Mouse (Mus musculus): ENCODE measurements around the gene Hnrnpm. TPM values are rescaled to one million over a fixed set of nuclear protein-coding genes. Genes with fewer than 3 reads are reported as not detected.
A peak's percentile ranks its signal among the peaks of the same experiment; 100 is the strongest.

The Hnrnpm gene
- polyA plus RNA-seq, 1 experiment from 2014 or later = 290 TPM

DNA sequence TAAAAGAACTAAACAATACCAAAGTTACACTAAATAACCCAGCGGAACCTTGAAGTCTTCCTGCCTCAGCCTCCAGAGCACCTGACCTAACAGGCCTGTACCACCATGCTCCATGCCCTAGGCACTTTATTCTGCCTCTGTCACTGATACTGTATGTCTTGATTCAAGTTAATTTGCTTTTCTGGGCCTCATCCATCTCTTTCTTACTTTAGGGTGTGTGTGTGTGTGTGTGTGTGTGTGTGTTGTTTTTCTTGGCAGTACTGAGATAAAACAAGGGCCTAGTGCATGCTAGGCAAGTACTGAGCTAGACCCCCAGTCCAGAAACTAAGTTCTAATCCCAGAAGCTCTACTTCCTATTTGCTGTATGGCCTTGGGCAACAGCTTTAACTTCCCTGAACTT lies 30.6 kb upstream of the Hnrnpm start:
- ATAC-seq = no peak
- H3K27ac ChIP-seq (ENCODE audit: low read length) = no peak overlapping the region
- no peaks in the 10 kb centered on the region for H3K9me3 ChIP-seq (ENCODE audit: control insufficient read depth, low read length)
- no peaks in the 10 kb centered on the region for H3K27me3 ChIP-seq (replicated peaks; ENCODE audit: control insufficient read depth, insufficient read depth, low read length)
- no peak overlapping the region for H3K9ac ChIP-seq (ENCODE audit: low read depth, low read length)
- H3K4me3 ChIP-seq (ENCODE audit: low read length) = no peak overlapping the region
- H3K36me3 ChIP-seq (ENCODE audit: control insufficient read depth, insufficient read depth, low read length) = no peaks in the 10 kb centered on the region
- 0 out of 2 replicates have a peak, but pooled peaks cover 3% of the 10 kb centered on the region for H3K4me1 ChIP-seq (ENCODE audit: control insufficient read depth, insufficient read depth, low read length)
- WGBS = 100% methylated on average over 1 of the region's 1 CpGs
- no peak overlapping the region for H3K4me2 ChIP-seq (ENCODE audit: low read depth, low read length)

DNA sequence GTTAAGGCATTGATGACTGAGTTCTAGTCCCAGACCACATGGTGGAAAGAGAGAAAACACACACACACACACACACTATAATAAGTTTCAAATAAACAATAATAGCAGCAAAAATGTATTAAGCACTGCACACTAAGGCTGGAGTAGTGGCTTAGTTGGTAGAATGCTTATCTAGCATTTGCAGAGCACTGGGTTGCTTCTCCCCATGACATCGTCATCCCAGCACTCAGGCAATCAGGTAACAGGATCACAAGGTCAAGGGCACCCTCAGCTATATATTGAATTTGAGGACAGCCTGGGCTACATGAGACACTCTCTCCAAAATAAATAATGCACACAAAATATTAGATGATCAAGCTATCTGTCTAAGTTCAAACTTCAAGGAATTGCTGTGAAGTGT lies 28.1 kb upstream of the Hnrnpm start:
- H3K27me3 ChIP-seq (replicated peaks; ENCODE audit: control insufficient read depth, insufficient read depth, low read length) = no peaks in the 10 kb centered on the region

DNA sequence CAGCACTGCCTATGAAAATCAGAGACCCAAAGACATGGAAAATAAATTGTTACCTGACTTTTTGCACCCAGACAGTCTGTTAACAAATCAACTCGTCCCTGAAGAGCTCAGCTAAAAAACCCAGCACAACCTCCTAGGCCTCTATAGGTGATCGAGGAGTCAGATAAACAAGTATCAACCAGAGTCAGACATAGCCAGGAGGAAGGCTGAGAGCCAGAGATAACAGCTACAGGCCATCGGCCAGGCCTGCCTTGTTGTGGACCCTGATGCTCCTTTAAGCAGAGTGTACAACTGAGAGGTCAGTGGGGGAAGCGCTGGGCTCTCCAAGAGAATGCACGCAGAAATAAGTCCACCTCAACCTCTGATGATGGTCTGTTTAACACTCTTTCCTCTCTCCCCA lies 26.6 kb upstream of the Hnrnpm start:
- peak; percentile 70 for ATAC-seq
- Histone ChIP-seq H3K4me1 (ENCODE audit: control insufficient read depth, insufficient read depth, low read length) (0 out of 2 replicates have a peak, but pooled peaks cover 3% of the 10 kb centered on the region), H3K4me2 (ENCODE audit: low read depth, low read length) (no peak overlapping the region), H3K27ac (ENCODE audit: low read length) (no peak overlapping the region), H3K9ac (ENCODE audit: low read depth, low read length) (no peak overlapping the region), H3K36me3 (ENCODE audit: control insufficient read depth, insufficient read depth, low read length) (peaks cover 6% of the 10 kb centered on the region), H3K4me3 (ENCODE audit: low read length) (no peak overlapping the region), H3K27me3 (replicated peaks; ENCODE audit: control insufficient read depth, insufficient read depth, low read length) (no peaks in the 10 kb centered on the region), H3K9me3 (ENCODE audit: control insufficient read depth, low read length) (no peaks in the 10 kb centered on the region)
- WGBS = 70% methylated on average over 5 of the region's 5 CpGs

More for the DNA sequence above, 28.1 kb upstream of the Hnrnpm start:
- Histone ChIP-seq H3K27ac (ENCODE audit: low read length) (no peak overlapping the region), H3K36me3 (ENCODE audit: control insufficient read depth, insufficient read depth, low read length) (no peaks in the 10 kb centered on the region), H3K4me1 (ENCODE audit: control insufficient read depth, insufficient read depth, low read length) (0 out of 2 replicates have a peak, but pooled peaks cover 3% of the 10 kb centered on the region), H3K9me3 (ENCODE audit: control insufficient read depth, low read length) (no peaks in the 10 kb centered on the region), H3K9ac (ENCODE audit: low read depth, low read length) (no peak overlapping the region), H3K4me3 (ENCODE audit: low read length) (no peak overlapping the region), H3K4me2 (ENCODE audit: low read depth, low read length) (no peak overlapping the region)
- no peak for ATAC-seq
- 91% methylated on average over 1 of the region's 1 CpGs for WGBS

DNA sequence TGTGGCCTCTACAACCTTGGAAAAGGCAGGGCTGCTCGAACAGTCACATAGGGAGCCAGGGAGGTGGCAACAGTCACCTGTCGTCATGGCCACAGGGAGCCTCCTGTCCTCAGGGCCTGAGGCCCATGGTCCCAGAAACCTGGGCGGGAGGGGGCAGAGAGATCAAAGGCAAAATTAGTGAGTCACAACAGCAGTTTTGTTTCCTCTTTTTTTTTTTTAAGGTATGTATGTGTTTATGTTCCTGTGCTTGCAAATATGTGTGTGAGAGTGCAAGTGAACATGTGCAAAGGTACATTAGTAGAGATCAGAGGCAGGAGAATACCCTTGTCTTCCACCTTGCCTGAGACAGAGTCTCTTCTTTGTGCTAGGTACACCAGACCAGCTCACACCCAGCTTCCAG lies 23.2 kb upstream of the Hnrnpm start:
- H3K4me2 ChIP-seq (ENCODE audit: low read depth, low read length) = no peak overlapping the region
- H3K27ac ChIP-seq (ENCODE audit: low read length) = no peak overlapping the region
- H3K9me3 ChIP-seq (ENCODE audit: control insufficient read depth, low read length) = no peaks in the 10 kb centered on the region
- WGBS = 77% methylated on average over 3 of the region's 3 CpGs
- peaks cover 6% of the 10 kb centered on the region for H3K36me3 ChIP-seq (ENCODE audit: control insufficient read depth, insufficient read depth, low read length)
- no peaks in the 10 kb centered on the region for H3K27me3 ChIP-seq (replicated peaks; ENCODE audit: control insufficient read depth, insufficient read depth, low read length)
- no peak overlapping the region for H3K9ac ChIP-seq (ENCODE audit: low read depth, low read length)
- H3K4me3 ChIP-seq (ENCODE audit: low read length) = no peak overlapping the region
- no peaks in the 10 kb centered on the region for H3K4me1 ChIP-seq (ENCODE audit: control insufficient read depth, insufficient read depth, low read length)
- ATAC-seq = no peak

DNA sequence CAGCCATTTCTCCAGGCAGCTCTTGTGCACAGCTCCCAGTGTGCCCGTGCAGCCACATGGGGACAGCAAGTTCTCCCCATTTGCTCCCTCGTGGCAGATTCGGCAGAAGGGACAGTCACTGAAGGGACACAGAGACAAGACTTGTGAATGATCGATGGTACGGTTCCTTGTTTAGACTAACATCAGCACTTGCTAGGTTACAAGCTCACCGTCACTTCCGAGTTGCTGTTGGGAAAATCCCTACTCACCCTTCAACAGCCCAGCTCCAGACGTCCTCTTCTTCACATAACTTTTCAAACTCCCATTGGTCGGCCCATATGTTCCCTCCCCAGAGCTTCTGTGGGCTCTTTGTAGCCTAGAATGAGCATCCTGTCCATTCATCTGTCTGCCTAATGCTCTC lies 16.4 kb upstream of the Hnrnpm start:
- no peak overlapping the region for H3K27ac ChIP-seq (ENCODE audit: low read length)
- H3K9me3 ChIP-seq (ENCODE audit: control insufficient read depth, low read length) = no peaks in the 10 kb centered on the region
- no peaks in the 10 kb centered on the region for H3K27me3 ChIP-seq (replicated peaks; ENCODE audit: control insufficient read depth, insufficient read depth, low read length)
- H3K9ac ChIP-seq (ENCODE audit: low read depth, low read length) = no peak overlapping the region
- H3K4me1 ChIP-seq (ENCODE audit: control insufficient read depth, insufficient read depth, low read length) = no peaks in the 10 kb centered on the region
- H3K4me2 ChIP-seq (ENCODE audit: low read depth, low read length) = no peak overlapping the region
- H3K4me3 ChIP-seq (ENCODE audit: low read length) = no peak overlapping the region
- no peak for ATAC-seq
- peaks cover 5% of the 10 kb centered on the region; the same call in 1 of the 2 replicates for H3K36me3 ChIP-seq (ENCODE audit: control insufficient read depth, insufficient read depth, low read length)
- WGBS = 89% methylated on average over 9 of the region's 9 CpGs

DNA sequence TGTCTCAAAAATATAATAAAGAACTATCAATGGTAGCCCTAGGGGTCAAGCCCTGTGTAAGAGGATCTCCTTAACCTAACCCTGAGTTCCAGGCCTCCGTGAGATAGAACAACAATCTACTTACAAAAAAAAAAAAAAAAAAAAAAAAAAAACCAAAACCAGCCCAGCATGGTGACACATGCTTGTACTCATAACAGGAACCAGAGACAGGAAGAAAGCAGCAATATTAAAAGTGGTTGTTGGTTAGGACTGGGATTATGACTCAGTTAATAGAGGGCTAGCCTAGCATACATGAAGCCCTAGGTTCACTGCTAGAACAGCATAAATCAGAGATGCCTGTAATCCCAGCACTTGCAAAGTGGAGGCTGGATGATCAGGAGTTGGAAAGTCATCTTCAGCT lies 15.5 kb upstream of the Hnrnpm start:
- Histone ChIP-seq H3K4me1 (ENCODE audit: control insufficient read depth, insufficient read depth, low read length) (no peaks in the 10 kb centered on the region), H3K36me3 (ENCODE audit: control insufficient read depth, insufficient read depth, low read length) (peaks cover 8% of the 10 kb centered on the region; the same call in 1 of the 2 replicates), H3K4me3 (ENCODE audit: low read length) (no peak overlapping the region), H3K27ac (ENCODE audit: low read length) (no peak overlapping the region), H3K9ac (ENCODE audit: low read depth, low read length) (no peak overlapping the region), H3K9me3 (ENCODE audit: control insufficient read depth, low read length) (no peaks in the 10 kb centered on the region), H3K27me3 (replicated peaks; ENCODE audit: control insufficient read depth, insufficient read depth, low read length) (no peaks in the 10 kb centered on the region), H3K4me2 (ENCODE audit: low read depth, low read length) (no peak overlapping the region)
- WGBS = 76% methylated on average over 1 of the region's 1 CpGs
- ATAC-seq = no peak

DNA sequence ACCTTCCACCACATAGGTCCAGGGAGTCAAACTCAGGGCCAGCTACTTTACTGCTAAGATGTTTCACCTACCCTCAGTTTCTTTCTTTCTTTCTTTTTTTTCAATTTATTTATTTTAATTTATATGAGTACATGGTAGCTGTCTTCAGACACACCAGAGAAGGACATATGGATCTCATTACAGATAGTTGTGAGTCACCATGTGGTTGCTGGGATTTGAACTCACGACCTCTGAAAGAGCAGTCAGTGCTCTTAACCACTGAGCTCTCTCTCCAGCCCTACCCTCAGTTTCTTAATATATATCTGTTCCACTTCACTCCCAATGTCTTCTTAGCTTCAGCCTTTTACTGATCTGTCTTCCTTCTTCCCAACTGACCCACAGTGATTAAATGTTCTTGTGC lies 8.8 kb upstream of the Hnrnpm start:
- no peak for ATAC-seq
- Histone ChIP-seq H3K4me1 (ENCODE audit: control insufficient read depth, insufficient read depth, low read length) (no peaks in the 10 kb centered on the region), H3K9ac (ENCODE audit: low read depth, low read length) (no peak overlapping the region), H3K9me3 (ENCODE audit: control insufficient read depth, low read length) (no peaks in the 10 kb centered on the region), H3K27ac (ENCODE audit: low read length) (no peak overlapping the region), H3K27me3 (replicated peaks; ENCODE audit: control insufficient read depth, insufficient read depth, low read length) (no peaks in the 10 kb centered on the region), H3K36me3 (ENCODE audit: control insufficient read depth, insufficient read depth, low read length) (peaks cover 6% of the 10 kb centered on the region; the same call in 1 of the 2 replicates), H3K4me3 (ENCODE audit: low read length) (no peak overlapping the region), H3K4me2 (ENCODE audit: low read depth, low read length) (no peak overlapping the region)
- WGBS = 85% methylated on average over 1 of the region's 1 CpGs

DNA sequence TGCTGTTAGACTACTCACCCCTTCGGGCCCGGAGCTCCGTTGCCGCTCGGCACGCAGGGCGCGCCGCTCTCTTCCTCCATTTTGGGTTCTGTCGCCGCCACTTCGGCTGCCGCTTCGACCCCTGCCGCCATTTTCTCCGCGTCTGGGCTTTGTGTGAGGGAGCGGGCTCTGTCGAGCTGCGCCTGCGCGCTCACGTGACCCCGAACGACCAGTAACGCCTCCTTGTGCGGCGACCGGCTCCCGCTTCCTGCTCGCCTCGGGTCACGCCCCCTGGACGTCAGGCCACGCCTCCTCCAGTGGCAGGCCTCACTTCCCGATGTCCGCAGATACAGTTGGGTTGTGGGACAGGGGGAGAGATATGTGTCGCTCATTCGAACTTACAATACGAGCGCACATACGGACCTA lies 1.4 kb downstream of the Hnrnpm start:
- WGBS = under 1% methylated on average over 42 of the region's 42 CpGs
- Histone ChIP-seq H3K9me3 (ENCODE audit: control insufficient read depth, low read length) (no peaks in the 10 kb centered on the region), H3K4me3 (ENCODE audit: low read length) (peak overlapping the region; percentile 90), H3K9ac (ENCODE audit: low read depth, low read length) (peak overlapping the region; percentile 100), H3K36me3 (ENCODE audit: control insufficient read depth, insufficient read depth, low read length) (no peaks in the 10 kb centered on the region), H3K4me2 (ENCODE audit: low read depth, low read length) (peak overlapping the region; percentile 70), H3K27me3 (replicated peaks; ENCODE audit: control insufficient read depth, insufficient read depth, low read length) (no peaks in the 10 kb centered on the region), H3K4me1 (ENCODE audit: control insufficient read depth, insufficient read depth, low read length) (peaks cover 22% of the 10 kb centered on the region), H3K27ac (ENCODE audit: low read length) (peak overlapping the region; percentile 95)
- ATAC-seq = peak; percentile 98

DNA sequence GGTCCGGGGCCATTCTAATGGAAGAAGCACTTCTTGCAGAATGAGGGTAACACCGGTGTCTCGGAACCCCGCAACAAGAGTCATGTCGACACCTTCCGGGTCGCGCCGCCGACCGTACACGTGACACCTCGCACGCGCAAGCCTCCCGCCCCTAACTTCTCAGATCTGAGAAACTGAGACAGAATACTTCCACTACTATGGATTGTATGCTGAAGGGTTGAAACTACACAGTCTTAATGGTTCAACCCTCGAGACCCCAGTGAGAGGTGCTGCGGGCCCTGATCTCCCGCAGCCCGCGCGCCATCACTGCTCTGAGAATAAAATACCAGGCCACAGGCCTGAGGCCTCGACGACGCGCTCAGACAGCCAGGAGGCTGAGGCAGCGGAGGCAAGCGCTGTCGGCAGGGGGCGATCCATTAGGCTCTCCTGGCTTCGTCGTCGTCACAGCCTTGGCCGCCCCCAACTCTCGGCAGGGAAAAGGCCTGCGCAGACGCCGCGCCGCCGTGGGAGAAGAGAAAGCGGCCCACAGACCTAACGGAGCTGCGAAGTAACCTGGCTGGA lies 1.9 kb downstream of the Hnrnpm start:
- Histone ChIP-seq H3K4me1 (ENCODE audit: control insufficient read depth, insufficient read depth, low read length) (peaks cover 22% of the 10 kb centered on the region), H3K9ac (ENCODE audit: low read depth, low read length) (peak overlapping the region; percentile 100), H3K4me3 (ENCODE audit: low read length) (peak overlapping the region; percentile 90), H3K36me3 (ENCODE audit: control insufficient read depth, insufficient read depth, low read length) (no peaks in the 10 kb centered on the region), H3K27me3 (replicated peaks; ENCODE audit: control insufficient read depth, insufficient read depth, low read length) (no peaks in the 10 kb centered on the region), H3K4me2 (ENCODE audit: low read depth, low read length) (peak overlapping the region; percentile 65), H3K9me3 (ENCODE audit: control insufficient read depth, low read length) (no peaks in the 10 kb centered on the region), H3K27ac (ENCODE audit: low read length) (peak overlapping the region; percentile 95)
- under 1% methylated on average over 44 of the region's 44 CpGs for WGBS
- ATAC-seq = peak; percentile 80

DNA sequence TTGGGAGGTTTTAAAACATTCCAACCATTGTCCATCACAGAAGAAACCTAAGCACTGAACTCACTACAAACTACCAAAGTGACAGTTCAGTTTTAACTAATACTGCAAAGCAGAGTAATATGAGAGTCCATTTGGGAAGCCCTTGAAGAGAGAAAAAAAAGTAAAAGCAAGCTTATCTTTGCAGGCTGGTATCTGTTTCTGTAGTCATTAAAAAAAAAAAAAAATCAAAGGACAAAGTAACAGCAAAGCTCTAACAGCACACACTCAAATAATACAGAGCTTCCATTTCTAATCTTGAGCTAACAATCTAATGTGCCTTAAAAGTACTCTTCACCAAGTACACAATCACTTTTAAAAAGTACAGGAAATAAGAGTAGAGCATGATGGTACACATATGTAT lies 4.9 kb downstream of the Hnrnpm start:
- H3K9me3 ChIP-seq (ENCODE audit: control insufficient read depth, low read length) = no peaks in the 10 kb centered on the region
- H3K4me3 ChIP-seq (ENCODE audit: low read length) = no peak overlapping the region
- H3K36me3 ChIP-seq (ENCODE audit: control insufficient read depth, insufficient read depth, low read length) = peaks cover 3% of the 10 kb centered on the region; the same call in 1 of the 2 replicates
- H3K4me2 ChIP-seq (ENCODE audit: low read depth, low read length) = no peak overlapping the region; the same call in 1 of the 2 replicates
- peaks cover 27% of the 10 kb centered on the region for H3K4me1 ChIP-seq (ENCODE audit: control insufficient read depth, insufficient read depth, low read length)
- H3K9ac ChIP-seq (ENCODE audit: low read depth, low read length) = no peak overlapping the region
- ATAC-seq = no peak
- no peaks in the 10 kb centered on the region for H3K27me3 ChIP-seq (replicated peaks; ENCODE audit: control insufficient read depth, insufficient read depth, low read length)
- H3K27ac ChIP-seq (ENCODE audit: low read length) = no peak overlapping the region
